Mouse (Mus musculus) ovary, postnatal 36 days (tissue): Measurements from ENCODE around the gene Maf.

Source experiments
- DNase-seq: peaks from one replicate; pipeline ENCODE4 v3.0.0; 2022; ENCODE audit warnings: low spot score, mixed read lengths

Gene Maf

DNA sequence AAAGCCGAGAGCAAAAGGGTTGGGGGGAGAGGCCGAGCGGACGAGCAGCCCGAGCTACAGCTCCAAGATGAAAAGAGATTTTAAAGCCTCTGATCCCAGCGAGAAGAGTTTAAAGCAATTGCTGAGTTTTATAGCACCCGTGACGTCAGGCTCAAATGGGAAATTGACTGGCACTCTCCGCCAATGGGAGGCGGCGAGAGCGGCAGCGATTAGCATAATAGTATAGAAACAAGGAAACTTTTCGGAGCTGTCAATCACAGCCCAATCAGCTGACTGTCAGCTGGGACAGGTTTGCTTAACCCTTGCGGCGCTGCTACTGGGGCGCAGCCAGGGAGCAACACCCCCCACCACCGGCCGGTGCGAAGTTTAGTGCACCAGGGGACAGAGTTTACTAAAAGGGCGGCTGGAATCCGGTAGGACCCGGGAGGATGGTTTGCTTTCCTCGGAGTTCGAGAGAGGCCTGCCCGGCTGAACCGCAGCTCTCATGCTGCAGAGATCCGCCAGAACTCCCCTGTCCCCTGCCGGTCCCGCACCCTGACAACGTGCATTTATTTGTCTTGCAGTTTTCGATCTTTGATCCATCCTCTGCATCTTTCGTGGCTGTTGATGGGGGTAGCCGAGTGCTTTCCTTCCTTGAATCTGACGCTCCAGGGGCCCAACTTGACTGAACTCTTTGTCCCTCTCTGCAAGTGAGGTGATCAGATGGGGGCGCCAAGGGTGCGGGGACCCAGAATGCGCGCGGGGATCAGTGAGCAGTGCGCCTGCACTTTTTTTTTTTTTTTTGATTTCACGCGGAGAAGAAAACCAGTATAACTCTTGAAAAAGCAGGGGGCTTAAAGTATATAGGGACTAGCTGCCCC lies at the start of gene Maf:
Gene Maf (minus strand): TSS at position 64 of the 860 bp plus-strand sequence.
- peak; percentile 79 for DNase-seq

DNA sequence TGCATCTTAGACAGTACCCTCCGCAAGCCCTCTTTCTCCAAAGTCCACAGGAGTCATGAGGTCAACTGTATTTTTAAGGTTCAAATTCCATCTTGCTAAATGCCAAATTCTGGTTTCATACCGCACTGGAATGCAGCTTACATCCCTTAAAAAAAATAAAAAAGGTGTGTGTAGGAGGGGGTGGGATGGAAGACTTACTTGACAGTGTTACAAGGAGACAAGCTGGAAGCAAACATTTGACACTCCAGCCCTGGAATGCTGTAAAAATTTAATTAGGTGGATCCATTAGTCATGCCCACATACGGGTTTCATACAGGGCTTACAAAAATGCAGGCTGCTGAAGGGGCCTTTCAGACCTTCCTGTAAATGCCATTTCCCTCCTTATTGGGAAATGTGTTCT lies 49.4 kb upstream of the Maf start:
- no peak for DNase-seq

DNA sequence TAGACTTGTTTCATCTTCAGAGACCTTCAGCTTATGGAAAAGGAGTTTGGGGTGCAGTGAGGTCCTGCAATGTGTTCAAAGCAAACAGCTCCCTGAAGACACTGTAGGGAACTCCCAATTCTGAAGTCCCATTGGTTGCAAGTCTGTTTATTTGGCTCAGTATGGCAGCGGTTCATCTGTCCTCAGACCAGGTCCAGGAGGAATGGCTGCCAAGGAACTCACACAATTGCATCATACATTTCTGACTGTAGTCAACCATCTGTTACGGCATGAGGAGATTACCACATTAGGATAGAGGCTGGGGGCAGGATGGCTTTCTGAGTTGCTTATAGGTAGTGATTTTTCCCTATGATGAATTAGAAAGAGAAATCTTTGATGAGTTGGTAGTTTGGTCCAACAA lies 48.4 kb upstream of the Maf start:
- DNase-seq: no peak

DNA sequence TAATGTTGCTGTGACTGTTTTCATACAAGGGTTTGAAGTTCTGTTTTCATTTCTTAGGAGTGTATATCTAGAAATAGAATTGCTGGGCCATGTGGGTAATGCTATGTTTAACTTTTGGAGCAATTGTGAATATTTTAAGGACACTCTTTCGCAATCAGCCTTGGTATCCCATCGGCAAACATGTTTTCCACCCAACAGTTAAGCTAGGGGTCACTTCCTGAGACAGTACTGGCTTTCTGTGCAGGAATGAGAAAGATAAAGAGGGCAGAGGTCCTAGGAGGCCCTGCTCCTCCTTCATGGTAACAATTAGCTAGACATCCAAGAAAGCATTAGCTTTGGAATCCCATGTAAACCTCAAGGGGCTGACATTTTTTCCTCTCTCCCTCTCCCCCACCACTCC lies 47.1 kb upstream of the Maf start:
- DNase-seq: no peak

DNA sequence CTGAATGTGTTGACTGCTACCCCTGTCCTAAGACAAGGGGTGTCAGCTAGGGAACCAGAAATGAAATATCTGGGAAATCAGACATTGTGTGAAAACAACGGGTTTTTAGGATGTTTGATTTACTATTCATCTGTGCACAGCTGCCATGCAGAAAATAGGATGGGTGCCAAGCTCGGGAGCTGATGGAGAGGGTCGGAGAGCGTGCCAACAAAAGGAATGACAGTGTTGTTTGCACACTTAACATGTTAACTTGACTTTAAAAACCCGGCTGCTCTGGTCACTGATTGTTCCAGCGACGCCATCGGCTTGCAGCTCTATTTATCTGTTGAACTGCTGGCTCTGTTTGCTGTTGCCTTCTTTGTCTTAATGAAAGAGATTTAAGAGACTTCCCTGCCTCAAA lies 46.2 kb upstream of the Maf start:
- DNase-seq: no peak

DNA sequence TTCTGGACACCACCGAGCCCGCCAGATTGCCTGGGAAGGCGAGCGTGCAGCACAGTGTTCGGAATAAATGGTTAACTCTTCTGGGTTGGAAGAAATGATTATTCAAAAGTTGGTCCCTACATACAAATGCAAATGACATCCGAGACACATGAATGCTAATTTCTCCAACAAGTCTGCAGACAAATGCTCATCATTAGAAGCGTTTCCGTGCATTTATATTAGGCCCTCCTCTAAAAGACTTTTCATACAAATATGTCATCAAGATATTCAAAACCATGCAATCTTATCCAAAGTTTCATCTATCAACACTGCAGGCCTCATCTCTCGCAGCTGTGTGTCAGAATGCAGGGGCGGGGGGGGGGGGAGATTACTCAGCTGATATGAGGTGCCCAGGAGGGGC lies 39.8 kb upstream of the Maf start:
- no peak for DNase-seq

DNA sequence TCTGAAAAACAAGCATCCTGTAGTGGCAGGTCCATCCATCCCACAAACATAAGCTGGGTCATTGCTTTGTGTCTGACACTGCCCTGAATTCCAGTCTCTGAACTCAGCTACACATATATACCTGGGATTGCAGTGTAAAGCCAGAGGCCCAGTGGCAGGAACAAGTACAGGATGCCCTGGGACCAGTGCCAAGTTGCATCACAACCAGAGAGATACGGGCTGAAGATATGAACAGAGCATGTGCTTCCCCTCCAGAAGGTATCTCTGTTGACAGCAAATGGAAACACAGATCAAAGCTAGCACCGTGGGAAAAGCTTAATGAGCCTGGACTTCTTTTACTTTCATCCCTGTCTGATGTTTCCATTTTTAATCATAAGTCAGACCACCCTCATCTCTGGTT lies 38.1 kb upstream of the Maf start:
- DNase-seq: no peak

DNA sequence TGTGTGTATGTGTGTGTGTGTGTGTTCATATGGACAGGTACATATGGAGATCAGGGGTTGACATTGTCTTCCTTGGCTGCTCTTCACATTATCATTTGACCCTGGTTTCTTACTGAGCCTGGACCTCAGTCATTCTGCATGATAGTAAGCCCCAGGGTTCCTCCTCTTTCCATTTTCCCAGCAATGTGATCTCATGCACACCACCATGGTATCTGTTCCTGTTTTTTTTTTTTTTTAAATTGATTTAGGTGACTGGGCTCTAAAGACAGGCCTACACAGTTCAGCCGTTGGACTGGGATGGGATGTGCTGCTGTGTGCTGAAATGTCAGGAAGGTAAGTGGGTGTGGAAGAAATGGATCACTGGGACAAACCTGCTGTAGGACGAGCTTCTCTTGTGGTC lies 35.8 kb upstream of the Maf start:
- DNase-seq: no peak

DNA sequence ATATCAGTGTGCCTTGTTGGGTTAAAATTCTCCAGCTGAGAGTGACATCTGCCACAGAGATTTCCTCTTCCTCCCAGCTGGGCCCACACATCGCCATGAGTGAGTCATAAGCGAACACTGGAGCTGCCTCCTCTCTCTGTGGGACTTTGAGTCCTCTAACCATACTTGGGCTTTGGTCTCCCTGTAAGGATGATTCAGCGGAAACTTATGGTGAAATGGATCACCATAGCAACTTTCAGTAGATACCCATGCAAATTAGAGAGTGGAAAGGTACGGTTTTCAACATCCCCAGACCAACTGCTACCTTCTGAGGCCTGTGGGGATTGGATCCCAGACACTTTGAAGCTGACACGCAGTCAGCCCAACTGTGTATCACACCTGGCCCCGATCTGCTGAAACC lies 35.1 kb upstream of the Maf start:
- no peak for DNase-seq

DNA sequence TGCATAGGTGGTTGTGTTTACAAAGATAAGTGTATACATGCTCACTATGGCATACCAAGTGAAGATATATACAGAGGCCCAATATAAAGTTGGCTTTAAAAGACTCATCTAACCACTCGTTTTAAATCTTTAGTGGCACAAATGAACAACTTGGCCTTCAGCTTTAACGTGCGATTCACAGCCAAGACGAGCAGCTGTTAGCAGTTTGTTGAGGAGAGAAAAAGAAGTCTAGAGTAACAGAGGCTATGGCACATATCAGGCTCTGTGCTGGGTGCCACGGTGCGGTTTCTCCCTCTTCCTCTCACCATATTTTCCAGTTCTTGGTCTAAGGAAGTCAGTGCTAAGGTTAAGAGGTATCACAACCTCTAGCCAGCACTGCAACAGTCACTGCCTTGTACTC lies 34.4 kb upstream of the Maf start:
- no peak for DNase-seq

DNA sequence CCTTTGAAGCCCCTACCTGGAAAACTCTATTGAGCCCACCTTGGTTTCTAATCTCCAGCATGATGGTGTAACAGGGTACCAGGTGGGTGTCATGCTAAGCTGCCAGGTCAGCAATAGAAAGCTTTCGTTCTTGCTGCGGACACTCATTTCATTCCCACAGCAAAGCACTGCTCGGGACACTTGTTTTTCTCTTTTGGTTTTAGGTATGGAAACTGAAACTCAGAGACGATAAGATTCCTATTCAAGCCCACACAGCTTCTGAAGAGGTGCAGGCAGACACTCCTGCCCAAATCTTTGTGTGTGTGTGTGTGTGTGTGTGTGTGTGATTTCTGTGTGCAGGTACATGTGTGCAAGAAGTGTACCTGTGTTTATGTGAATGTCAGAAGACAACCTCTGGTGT lies 32.2 kb upstream of the Maf start:
- DNase-seq: no peak

DNA sequence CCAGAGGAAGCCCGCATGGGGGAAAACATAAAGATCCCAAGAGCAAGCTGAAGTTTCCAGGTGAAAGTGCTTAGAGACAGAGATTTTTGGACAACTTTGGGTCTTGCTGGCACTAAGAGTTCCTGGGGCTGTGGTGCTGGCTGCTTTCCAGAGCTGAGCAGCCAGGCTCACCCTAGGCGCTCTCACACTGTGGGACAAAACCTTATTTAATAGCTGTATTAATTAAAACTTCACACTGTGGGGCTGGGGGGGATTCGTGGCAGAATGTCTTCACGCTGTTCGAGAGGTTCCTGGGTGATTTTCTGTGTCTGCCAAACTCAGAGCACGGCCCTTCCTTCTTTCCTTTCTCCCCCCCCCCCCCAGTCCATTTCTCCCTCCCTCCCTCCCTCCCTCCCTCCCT lies 24.8 kb upstream of the Maf start:
- no peak for DNase-seq

DNA sequence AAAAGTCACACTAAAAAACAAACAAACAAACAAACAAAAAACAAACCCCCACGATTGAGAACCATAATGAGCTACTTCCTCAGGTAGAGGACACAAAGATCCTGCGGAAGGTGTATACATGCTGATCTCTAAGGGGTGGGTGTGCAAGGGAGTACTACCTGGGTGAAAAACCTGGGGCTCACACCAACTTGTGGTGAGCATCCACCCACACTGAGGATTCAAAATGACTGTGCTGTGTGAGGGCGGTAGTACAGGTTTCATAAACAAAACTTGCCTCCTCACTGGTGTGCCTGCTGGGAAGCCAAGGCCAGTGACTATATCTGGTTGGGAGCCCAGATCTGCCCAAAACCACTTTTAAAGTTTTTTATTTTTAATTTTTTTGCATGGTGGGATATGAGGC lies 19.2 kb upstream of the Maf start:
- no peak for DNase-seq

DNA sequence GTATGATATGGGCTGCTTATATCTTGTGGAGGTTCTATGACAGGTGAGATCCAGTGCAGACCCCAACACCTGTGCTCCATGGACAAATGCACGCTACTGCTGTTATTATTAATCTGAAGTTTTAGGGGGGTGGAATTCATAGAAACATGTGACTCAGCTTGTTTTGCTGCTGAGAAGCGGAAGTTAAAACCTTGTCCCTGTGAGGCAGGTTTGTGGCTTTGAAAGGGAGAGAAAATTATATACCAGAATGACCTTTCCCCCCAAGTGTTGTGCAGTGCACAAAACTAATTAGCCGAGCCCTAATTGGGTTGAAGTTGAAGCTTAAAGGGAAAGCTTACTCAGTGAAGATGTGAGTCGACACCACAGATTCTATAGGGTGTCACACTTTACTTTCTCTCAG lies 18.6 kb upstream of the Maf start:
- DNase-seq: no peak

DNA sequence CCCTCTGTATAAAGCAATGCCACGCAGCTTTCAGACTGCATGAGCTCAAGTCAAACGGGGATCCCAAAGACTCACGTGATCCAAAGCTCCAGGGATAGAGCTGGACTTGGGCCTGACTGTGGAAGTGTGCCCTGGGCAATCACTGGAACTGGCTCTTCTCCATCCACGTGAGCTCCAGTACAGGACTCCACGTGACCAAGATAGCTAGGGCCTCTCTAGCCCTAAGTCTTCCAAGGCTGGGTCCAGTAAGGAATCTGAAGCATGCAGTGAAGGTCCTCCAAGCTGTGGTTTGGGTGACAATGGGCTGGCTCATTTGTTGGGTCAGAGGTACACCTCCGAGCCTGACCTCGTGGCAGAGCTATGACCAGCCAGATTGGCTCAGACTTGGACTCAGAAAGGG lies 11.5 kb upstream of the Maf start:
- DNase-seq: no peak

DNA sequence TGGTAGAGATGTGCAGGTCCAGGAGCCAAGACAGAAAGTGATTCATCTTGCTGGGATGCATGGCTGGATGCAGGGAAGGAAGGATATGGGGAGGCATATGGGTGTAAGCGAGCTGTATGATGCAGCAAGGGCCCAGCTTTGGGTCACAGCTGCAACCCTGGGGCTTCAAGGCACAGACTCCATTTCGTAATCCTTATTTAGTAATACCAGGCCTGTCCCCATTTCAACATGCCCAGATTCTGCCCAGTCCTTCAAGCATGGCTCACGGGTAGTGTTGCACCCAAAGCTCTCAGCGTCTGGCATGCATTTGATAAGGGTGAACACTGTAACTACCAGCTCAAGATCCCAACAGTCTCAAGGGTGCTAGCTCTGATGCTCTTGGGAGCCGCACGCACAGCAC lies 11.0 kb upstream of the Maf start:
- DNase-seq: no peak

DNA sequence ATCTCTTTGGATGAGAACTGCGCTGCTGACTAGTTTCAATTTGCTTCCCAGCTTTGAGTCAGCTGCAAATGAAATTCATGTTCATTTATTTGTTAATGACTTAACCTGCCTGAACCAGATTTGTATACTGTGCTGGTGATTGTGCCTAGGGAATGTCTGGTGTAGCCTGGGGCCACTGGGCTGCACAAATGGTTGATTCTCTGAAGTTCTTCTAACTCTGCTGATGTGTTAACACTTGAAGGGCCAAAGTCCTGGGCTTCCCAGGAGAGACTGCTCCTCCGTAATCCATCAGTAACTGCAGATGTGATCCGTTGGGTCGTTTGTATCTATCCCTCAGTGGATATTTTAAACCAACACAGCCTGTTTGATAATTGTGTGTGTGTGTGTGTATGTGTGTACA lies 7.7 kb upstream of the Maf start:
- no peak for DNase-seq

DNA sequence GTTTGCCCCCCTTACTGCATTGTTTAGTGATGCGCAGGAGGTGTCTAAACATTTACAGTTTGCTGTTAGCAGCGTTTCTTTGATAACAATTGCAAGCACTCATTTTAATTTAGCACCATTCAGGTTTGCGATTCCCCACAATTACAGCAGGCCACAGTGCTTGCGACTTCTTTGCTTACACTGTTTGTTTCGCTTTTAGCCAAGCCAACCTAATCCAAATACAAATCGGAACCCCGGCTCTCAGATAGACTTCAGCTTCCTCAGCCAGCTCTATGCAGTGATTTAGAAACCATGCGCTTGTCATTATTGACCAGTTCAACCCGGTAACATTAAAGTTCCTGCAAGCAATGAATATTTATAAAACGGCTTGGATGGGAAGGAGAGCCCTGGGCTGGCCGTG lies 3.5 kb upstream of the Maf start:
- no peak for DNase-seq

DNA sequence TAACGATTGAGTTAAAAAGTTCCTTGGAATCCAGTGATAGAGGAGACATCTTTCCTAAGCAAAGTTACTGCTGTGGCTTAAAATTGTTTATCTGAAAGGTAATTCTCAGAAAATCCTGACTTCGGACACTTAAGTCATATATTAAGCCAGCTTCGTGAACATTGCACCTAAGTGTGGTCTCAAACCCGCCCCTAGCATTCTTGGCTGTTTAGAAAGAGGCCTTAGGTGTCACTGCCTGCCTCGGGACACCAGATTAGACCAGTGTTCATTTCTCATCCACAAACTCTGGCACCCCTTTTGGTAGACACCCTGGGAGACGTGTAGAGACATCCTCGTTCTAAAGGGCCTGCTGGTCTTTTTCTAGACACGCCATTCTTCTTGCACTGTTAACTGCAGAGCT lies 2.3 kb upstream of the Maf start:
- DNase-seq: no peak

DNA sequence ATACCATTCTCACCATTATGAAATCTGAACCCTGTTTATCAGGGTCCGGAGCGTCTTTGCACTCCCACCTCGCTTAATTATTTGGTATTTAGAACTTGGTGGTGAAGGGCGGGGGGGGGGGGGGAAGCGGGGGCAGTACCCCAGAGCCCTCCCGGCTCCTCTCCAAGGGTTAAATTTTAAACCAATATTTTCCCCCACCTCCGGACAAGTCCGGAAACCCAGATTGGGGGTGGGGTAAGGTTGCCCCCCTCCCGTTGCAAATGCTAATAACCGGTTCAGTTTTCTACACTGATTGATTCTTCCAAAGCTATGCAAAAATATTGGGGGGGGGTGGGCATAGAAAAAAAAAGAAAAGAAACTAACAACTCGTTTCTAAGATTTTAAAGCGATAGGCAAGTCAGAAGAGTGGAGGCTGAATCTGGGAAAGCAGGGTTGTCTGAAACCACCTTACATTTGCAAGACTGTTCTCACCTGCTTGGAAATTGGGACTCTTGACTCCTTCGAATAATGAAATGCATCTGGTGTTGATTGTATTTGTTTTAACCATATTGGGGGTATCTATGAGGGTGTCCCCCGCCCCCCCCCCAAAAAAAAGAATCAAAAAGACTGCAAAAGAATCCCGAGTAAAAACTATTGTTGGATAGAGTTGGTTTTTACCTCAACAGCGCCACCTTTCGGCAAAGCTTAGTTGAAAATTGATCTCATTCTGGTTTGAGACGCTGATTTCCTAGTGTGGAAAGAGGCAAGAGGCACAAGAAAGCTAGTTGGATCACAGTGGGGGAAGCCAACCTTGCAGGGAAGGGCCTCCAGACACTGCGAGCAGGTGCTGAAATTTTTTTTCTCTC lies 1.6 kb upstream of the Maf start:
- DNase-seq: peak; percentile 55

DNA sequence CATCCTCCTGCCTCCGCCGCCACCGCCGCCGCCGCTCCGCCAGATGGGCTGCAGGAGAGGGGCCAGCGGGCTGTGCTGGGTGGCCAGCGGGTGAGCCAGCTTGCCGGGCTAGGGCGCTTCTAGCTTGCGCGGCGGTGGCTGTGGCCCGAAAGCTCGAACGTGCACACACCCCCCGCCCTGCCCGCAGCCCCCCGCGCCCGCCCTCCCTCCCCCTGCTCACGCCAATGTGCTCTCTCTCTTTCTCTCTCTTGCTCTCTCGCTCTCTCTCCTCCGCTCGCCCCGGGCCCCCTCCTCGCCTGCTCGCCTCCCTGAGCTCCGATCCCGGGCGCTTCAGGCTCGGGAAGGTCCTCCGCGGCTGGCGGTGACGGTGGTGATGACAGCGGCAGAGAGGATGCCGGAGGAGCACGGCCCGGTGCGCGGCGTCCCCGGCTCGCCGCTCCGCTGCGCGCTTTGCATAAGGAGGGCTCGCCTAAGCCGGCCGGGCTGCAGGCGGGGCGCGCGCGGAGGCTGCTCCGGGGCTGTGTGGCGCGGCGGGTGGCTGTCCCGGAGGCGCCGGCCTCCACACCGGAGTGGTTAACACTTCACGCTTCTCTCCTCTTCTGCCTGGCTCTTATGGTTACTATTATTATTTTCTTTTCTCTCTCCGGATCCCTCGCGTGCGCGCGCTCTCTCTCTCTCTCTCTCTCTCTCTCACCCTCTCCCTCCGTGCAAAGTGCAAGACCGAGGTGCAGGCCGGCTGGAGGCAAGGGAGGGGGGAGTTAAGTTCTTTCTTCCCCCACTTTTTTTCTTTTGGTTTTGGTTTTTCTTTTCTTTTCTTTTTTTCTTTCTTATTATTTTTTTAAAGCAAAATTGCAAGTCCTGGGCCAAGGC lies 498 bp downstream of the Maf start:
- peak; percentile 74 for DNase-seq

DNA sequence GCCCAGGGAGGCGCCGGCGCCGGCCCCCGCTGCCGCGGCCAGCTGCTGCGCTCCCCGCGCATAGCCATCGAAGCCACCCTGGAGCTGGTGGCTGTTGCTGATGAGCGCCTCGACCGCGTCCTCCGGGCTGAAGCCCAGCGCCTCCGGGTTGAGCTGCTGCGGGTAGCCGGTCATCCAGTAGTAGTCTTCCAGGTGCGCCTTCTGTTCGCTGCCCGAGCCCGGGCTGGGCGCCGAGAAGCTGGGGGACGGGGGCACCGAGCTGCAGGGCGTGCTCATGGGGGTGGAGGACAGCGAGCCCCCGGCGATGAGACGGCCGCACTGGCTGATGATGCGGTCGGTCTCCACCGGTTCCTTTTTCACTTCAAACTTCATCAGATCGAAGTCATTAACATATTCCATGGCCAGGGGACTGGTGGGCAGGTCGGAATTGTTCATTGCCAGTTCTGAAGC lies 1.2 kb downstream of the Maf start:
- peak; percentile 46 for DNase-seq
